In genomic region chr15:86034781-86035360, GRCm38 (mm10) we compare ENCODE assay signal across 9 mouse cellular contexts. TPM values are rescaled to one million over a fixed set of nuclear protein-coding genes. Genes with fewer than 3 reads are reported as not detected.
DNase-seq lines count a peak whose midpoint lies in the region; ATAC-seq and TF ChIP-seq lines count a peak whose summit lies in the region.
"Had no signal": no experiment of that assay in that cellular context is flagged by ENCODE, and none has a peak within 500 bp of the region (broad histone marks: within the 10 kb centered on the region; RNA-seq: fewer than 3 reads in every experiment).

No protein-coding gene starts in this region.

- H3K27me3 ChIP-seq in neural tube, embryonic 11.5 days (ENCODE audit: control insufficient read depth, insufficient read depth, low read length), result peaks cover 12% of the 10 kb centered on the region
- H3K27me3 ChIP-seq in forebrain, embryonic 15.5 days, result peaks cover 15% of the 10 kb centered on the region; the same call in 1 of the 2 replicates
- H3K27me3 ChIP-seq in liver, embryonic 13.5 days, result peaks cover 87% of the 10 kb centered on the region
- H3K27me3 ChIP-seq in small intestine, adult 2 months (ENCODE audit: control insufficient read depth, insufficient read depth, low read length), result no peaks in the 10 kb centered on the region; the same call in 1 of the 2 replicates

- H3K36me3 ChIP-seq in neural tube, embryonic 11.5 days (ENCODE audit: control insufficient read depth, insufficient read depth, low read length), result peaks cover 3% of the 10 kb centered on the region; the same call in 1 of the 2 replicates
- H3K36me3 ChIP-seq in forebrain, embryonic 15.5 days, result peaks cover 13% of the 10 kb centered on the region; the same call in 1 of the 2 replicates
- no peaks in the 10 kb centered on the region for H3K36me3 ChIP-seq in liver, embryonic 13.5 days
- H3K36me3 ChIP-seq in small intestine, adult 2 months (ENCODE audit: control insufficient read depth, insufficient read depth, low read length), result no peaks in the 10 kb centered on the region

- TF ChIP-seq CTCF in small intestine, adult 2 months (IDR thresholded peaks at IDR 0.05; ENCODE audit: extremely low read depth, insufficient read length, insufficient replicate concordance, low read depth, low read length), result no peak
- no peak for TF ChIP-seq CTCF in layer of hippocampus, adult 2 months (conservative IDR thresholded peaks at IDR 0.05)

- peak overlapping the region; percentile 89 for H3K4me2 ChIP-seq in neural tube, embryonic 11.5 days (ENCODE audit: low read depth)
- peak overlapping the region; percentile 91 for H3K4me2 ChIP-seq in forebrain, embryonic 15.5 days (replicated peaks)
- peak overlapping the region; percentile 67 for H3K4me2 ChIP-seq in liver, embryonic 13.5 days

- H3K4me1 ChIP-seq in neural tube, embryonic 11.5 days (ENCODE audit: control insufficient read depth, insufficient read depth, low read length), result peaks cover 9% of the 10 kb centered on the region; the same call in 1 of the 2 replicates
- peaks cover 39% of the 10 kb centered on the region for H3K4me1 ChIP-seq in forebrain, embryonic 15.5 days
- H3K4me1 ChIP-seq in liver, embryonic 13.5 days (replicated peaks), result peaks cover 22% of the 10 kb centered on the region
- peaks cover 12% of the 10 kb centered on the region for H3K4me1 ChIP-seq in small intestine, adult 2 months (ENCODE audit: control insufficient read depth, insufficient read depth, insufficient read length, low read length)

- no peak for TF ChIP-seq POLR2A in small intestine, adult 2 months (IDR thresholded peaks at IDR 0.05; ENCODE audit: low read depth, low read length)

- no peak for ATAC-seq in neural tube, embryonic 11.5 days (ENCODE audit: insufficient read depth, low FRiP score, low TSS enrichment)
- ATAC-seq in forebrain, embryonic 15.5 days (replicated peaks), result no peak
- no peak for ATAC-seq in liver, embryonic 13.5 days (ENCODE audit: low read depth)

- H3K4me3 ChIP-seq in neural tube, embryonic 11.5 days (ENCODE audit: low read depth, low read length), result no peak overlapping the region
- H3K4me3 ChIP-seq in forebrain, embryonic 15.5 days, result peak overlapping the region; percentile 69
- peak overlapping the region; percentile 51; the same call in 1 of the 2 replicates for H3K4me3 ChIP-seq in liver, embryonic 13.5 days (replicated peaks)
- H3K4me3 ChIP-seq in small intestine, adult 2 months (ENCODE audit: low read depth, low read length), result peak overlapping the region; percentile 64
- H3K4me3 ChIP-seq in layer of hippocampus, adult 2 months, result no peak overlapping the region

- peaks cover 11% of the 10 kb centered on the region for H3K9me3 ChIP-seq in neural tube, embryonic 11.5 days (ENCODE audit: control insufficient read depth, low read length)
- H3K9me3 ChIP-seq in forebrain, embryonic 15.5 days, result no peaks in the 10 kb centered on the region
- H3K9me3 ChIP-seq in liver, embryonic 13.5 days (replicated peaks), result 0 out of 2 replicates have a peak, but pooled peaks cover 4% of the 10 kb centered on the region

- peak overlapping the region; percentile 5; the same call in 1 of the 2 replicates for H3K9ac ChIP-seq in neural tube, embryonic 11.5 days (ENCODE audit: low read length)
- H3K9ac ChIP-seq in forebrain, embryonic 15.5 days (replicated peaks), result peak overlapping the region; percentile 62; the same call in 1 of the 2 replicates
- no peak overlapping the region for H3K9ac ChIP-seq in liver, embryonic 13.5 days

- DNase-seq in neural tube, embryonic 11.5 days (ENCODE audit: low spot score), result peak; percentile 40
- no peak for DNase-seq in neural tube, embryonic 10.5 days (ENCODE audit: extremely low spot score, low spot score)
- DNase-seq in liver, embryonic 13.5 days, result no peak
- DNase-seq in layer of hippocampus, adult 2 months (ENCODE audit: low spot score in 2 of 2), result no peak
- no peak for DNase-seq in frontal cortex, adult 2 months (ENCODE audit: extremely low spot score in 1 of 2, low spot score in 1 of 2)
- DNase-seq in adrenal gland, postnatal 4 days (ENCODE audit: low spot score in 2 of 2), result no peak
- DNase-seq: layer of hippocampus, postnatal 36 days had no signal

- H3K27ac ChIP-seq in neural tube, embryonic 11.5 days (ENCODE audit: low read depth, low read length), result no peak overlapping the region
- peak overlapping the region; percentile 73 for H3K27ac ChIP-seq in forebrain, embryonic 15.5 days (replicated peaks)
- no peak overlapping the region for H3K27ac ChIP-seq in liver, embryonic 13.5 days
- no peak overlapping the region for H3K27ac ChIP-seq in small intestine, adult 2 months (ENCODE audit: insufficient read depth, low read depth, low read length)
- H3K27ac ChIP-seq in layer of hippocampus, adult 2 months, result no peak overlapping the region

- WGBS in neural tube, embryonic 11.5 days, result 2% methylated on average over 12 of the region's 12 CpGs
- whole genome bisulfite sequencing in forebrain, embryonic 15.5 days, result 7% methylated on average over 12 of the region's 12 CpGs
- 18% methylated on average over 12 of the region's 12 CpGs for WGBS in liver, embryonic 13.5 days (ENCODE audit: insufficient replicate concordance)
- 8% methylated on average over 12 of the region's 12 CpGs for WGBS in small intestine, adult 2 months

RNA-seq across cellular contexts. Expression of gene Celsr1, which starts 1.3 kb away (rescaled TPM):
- 5.1 and 5.4 TPM in 2 replicates for polyA plus RNA-seq in neural tube, embryonic 11.5 days (2014; fragmentation: Nextera tagmentation; extraction: Ambion mirVana)
- polyA plus RNA-seq in forebrain, embryonic 15.5 days (2015; fragmentation: Nextera tagmentation; extraction: Ambion mirVana), result 5.8 and 7.2 TPM in 2 replicates
- 0.06 and 0.20 TPM in 2 replicates for polyA plus RNA-seq in liver, embryonic 13.5 days (2015; fragmentation: Nextera tagmentation; extraction: Ambion mirVana)
- polyA plus RNA-seq in small intestine, adult 2 months (2012; rRNA removed), result 2.9 and 4.7 TPM in 2 replicates
- 1 to 10 TPM; 5.5 to 5.8 TPM for total RNA-seq in layer of hippocampus, adult 2 months (2021)
- 1.9 and 2.6 TPM in 2 replicates for polyA plus RNA-seq in frontal cortex, adult 2 months (2012; rRNA removed)
- 10 to 100 TPM; 11.0 to 14.8 TPM for total RNA-seq in adrenal gland, postnatal 4 days (2021)

RNA-seq across cellular contexts. Expression of gene Gramd4, which starts 22.6 kb away (rescaled TPM):
- 10.5 and 11.7 TPM in 2 replicates for polyA plus RNA-seq in neural tube, embryonic 11.5 days (2014; fragmentation: Nextera tagmentation; extraction: Ambion mirVana)
- 48.8 and 52.9 TPM in 2 replicates for polyA plus RNA-seq in forebrain, embryonic 15.5 days (2015; fragmentation: Nextera tagmentation; extraction: Ambion mirVana)
- polyA plus RNA-seq in liver, embryonic 13.5 days (2015; fragmentation: Nextera tagmentation; extraction: Ambion mirVana), result 6.8 and 7.0 TPM in 2 replicates
- 10.5 and 25.1 TPM in 2 replicates for polyA plus RNA-seq in small intestine, adult 2 months (2012; rRNA removed)
- 10 to 100 TPM; 24.8 to 28.7 TPM for total RNA-seq in layer of hippocampus, adult 2 months (2021)
- polyA plus RNA-seq in frontal cortex, adult 2 months (2012; rRNA removed), result 32.2 and 39.5 TPM in 2 replicates
- 10 to 100 TPM; 22.9 to 23.1 TPM for total RNA-seq in adrenal gland, postnatal 4 days (2021)

Comparison
In these comparisons a context has a peak if more than half of its experiments do, and no peak if none do; other contexts are left out.
1. H3K4me3 ChIP-seq: peak in forebrain, embryonic 15.5 days (single experiment), liver, embryonic 13.5 days (single experiment) and small intestine, adult 2 months (single experiment); none in neural tube, embryonic 11.5 days (single experiment) and layer of hippocampus, adult 2 months (single experiment).
2. Peak in every context shown above with its lines, with median percentiles within 50 percentile points of each other: H3K4me2 ChIP-seq.